Mouse (Mus musculus) MEL (cell line): ENCODE measurements around the gene Bzw2. TPM values are rescaled to one million over a fixed set of nuclear protein-coding genes. Genes with fewer than 3 reads are reported as not detected.
A peak's percentile ranks its signal among the peaks of the same experiment; 100 is the strongest.

Experiments used
- DNase-seq: peaks from one replicate; pipeline ENCODE4 v3.0.0; 2011; ENCODE audit warnings: low read depth, low spot score
- H3K27ac ChIP-seq: 2 replicates; pipeline ENCODE4 v1.5.1; 2012; ENCODE audit warnings: low read depth, mild to moderate bottlenecking, control low read depth, low read length, moderate library complexity; ENCODE audit not compliant: control insufficient read depth
- H3K27me3 ChIP-seq, 2 experiments: fragments of 150-350 bp in 1 of 2; sonication (generic) in 1 of 2; 2 replicates each; pipeline ENCODE4 v1.6.1; 2012; ENCODE audit warnings: low read length in 2 of 2, mild to moderate bottlenecking in 2 of 2, improper control_type of control experiment in 1 of 2, moderate library complexity in 1 of 2; ENCODE audit not compliant: insufficient read depth in 2 of 2, control insufficient read depth in 1 of 2
- H3K36me3 ChIP-seq, 2 experiments: 2 replicates each; pipeline ENCODE4 v1.6.1; 2012 to 2014; ENCODE audit warnings: low read length in 2 of 2, improper control_type of control experiment in 1 of 2, inconsistent platforms in 1 of 2, mild to moderate bottlenecking in 1 of 2; ENCODE audit not compliant: insufficient read depth in 2 of 2, control insufficient read depth in 1 of 2
- H3K4me1 ChIP-seq, 2 experiments: fragments of 150-350 bp in 1 of 2; sonication (generic) in 1 of 2; 2 replicates each; pipeline ENCODE4 v1.6.1; 2012; ENCODE audit warnings: low read length in 2 of 2, improper control_type of control experiment in 1 of 2, mild to moderate bottlenecking in 1 of 2; ENCODE audit not compliant: insufficient read depth in 2 of 2, control insufficient read depth in 1 of 2
- H3K4me3 ChIP-seq, 2 experiments: fragments of 150-350 bp in 1 of 2; sonication (generic) in 1 of 2; 2 replicates each; pipeline ENCODE4 v1.5.1; 2012; ENCODE audit warnings: low read depth in 2 of 2, low read length in 2 of 2, mild to moderate bottlenecking in 2 of 2, moderate library complexity in 2 of 2, control low read depth in 1 of 2, improper control_type of control experiment in 1 of 2; ENCODE audit not compliant: control insufficient read depth in 1 of 2, insufficient read depth in 1 of 2
- H3K79me2 ChIP-seq: 2 replicates; pipeline ENCODE4 v1.6.1; 2012; ENCODE audit warnings: mild to moderate bottlenecking, low read length, moderate library complexity; ENCODE audit not compliant: control insufficient read depth, poor library complexity, insufficient read depth
- H3K9ac ChIP-seq: 2 replicates; pipeline ENCODE4 v1.6.1; 2012; ENCODE audit warnings: low read depth, mild to moderate bottlenecking, control low read depth, low read length, moderate library complexity; ENCODE audit not compliant: control insufficient read depth, poor library complexity, severe bottlenecking
- H3K9me3 ChIP-seq: fragments of 150-350 bp; sonication (generic); replicated peaks from 2 replicates; pipeline ENCODE4 v1.6.1; 2012; ENCODE audit warnings: mild to moderate bottlenecking, low read length, improper control_type of control experiment, moderate library complexity; ENCODE audit not compliant: insufficient read depth
- BHLHE40 ChIP-seq: IDR thresholded peaks from 2 replicates; pipeline ENCODE4 v1.6.1; 2012; ENCODE audit warnings: low read depth, mild to moderate bottlenecking, inconsistent platforms, low read length, improper control_type of control experiment, borderline replicate concordance
- CHD2 ChIP-seq: IDR thresholded peaks from 2 replicates; pipeline ENCODE4 v1.6.1; 2011; ENCODE audit warnings: low read length, improper control_type of control experiment
- ELF1 ChIP-seq: IDR thresholded peaks from 2 replicates; pipeline ENCODE4 v1.6.1; 2014; ENCODE audit warnings: low read depth, mild to moderate bottlenecking, inconsistent platforms, low read length, improper control_type of control experiment, moderate library complexity
- EP300 ChIP-seq, 2 experiments: IDR thresholded peaks; 2 replicates each; pipeline ENCODE4 v1.6.1; 2011; ENCODE audit warnings: improper control_type of control experiment in 2 of 2, low read length in 2 of 2, low read depth in 1 of 2, mild to moderate bottlenecking in 1 of 2
- MAFK ChIP-seq: IDR thresholded peaks from 2 replicates; pipeline ENCODE4 v1.6.1; 2011; ENCODE audit warnings: low read depth, mild to moderate bottlenecking, low read length, improper control_type of control experiment, borderline replicate concordance
- MAX ChIP-seq: IDR thresholded peaks from 2 replicates; pipeline ENCODE4 v1.6.1; 2011; ENCODE audit warnings: low read length, improper control_type of control experiment
- MEF2A ChIP-seq: IDR thresholded peaks from 2 replicates; pipeline ENCODE4 v1.6.1; 2014; ENCODE audit warnings: low read depth, mild to moderate bottlenecking, inconsistent platforms, low read length, improper control_type of control experiment; ENCODE audit not compliant: poor library complexity, insufficient replicate concordance, severe bottlenecking; ENCODE audit errors: extremely low read depth
- TAL1 ChIP-seq: IDR thresholded peaks from 2 replicates; pipeline ENCODE4 v1.6.1; 2012; ENCODE audit warnings: mild to moderate bottlenecking, inconsistent platforms, low read length, moderate library complexity, mixed read lengths
- USF1 ChIP-seq: IDR thresholded peaks from 2 replicates; pipeline ENCODE4 v1.6.1; 2014; ENCODE audit warnings: low read depth, mild to moderate bottlenecking, inconsistent platforms, low read length, improper control_type of control experiment, moderate library complexity
- ZMIZ1 ChIP-seq: IDR thresholded peaks from 2 replicates; pipeline ENCODE4 v1.6.1; 2012; ENCODE audit warnings: low read depth, mild to moderate bottlenecking, inconsistent platforms, low read length, improper control_type of control experiment, moderate library complexity
- polyA plus RNA-seq, 2 experiments: library from polyadenylated mRNA; stranded (reverse) in 1 of 2; unstranded in 1 of 2; fragments of >175 nt in 1 of 2; fragments of >200 nt in 1 of 2; gene quantifications; 2 replicates each; pipeline versions ENCODE4 v1.2.1 to v1.2.4; 2012; ENCODE audit warnings: low replicate concordance in 2 of 2, low read depth in 1 of 2; ENCODE audit not compliant: insufficient read length in 2 of 2, insufficient read depth in 1 of 2, missing spikeins in 1 of 2
- total RNA-seq: library from RNA; depleted of rRNA; stranded (reverse); fragments of 300-350 nt; gene quantifications from 2 replicates; pipeline ENCODE4 v1.2.3, GENCODE M21; 2012

Bzw2 gene
- total and polyA plus RNA-seq, 3 experiments = 155 to 170 (median 157) TPM

DNA sequence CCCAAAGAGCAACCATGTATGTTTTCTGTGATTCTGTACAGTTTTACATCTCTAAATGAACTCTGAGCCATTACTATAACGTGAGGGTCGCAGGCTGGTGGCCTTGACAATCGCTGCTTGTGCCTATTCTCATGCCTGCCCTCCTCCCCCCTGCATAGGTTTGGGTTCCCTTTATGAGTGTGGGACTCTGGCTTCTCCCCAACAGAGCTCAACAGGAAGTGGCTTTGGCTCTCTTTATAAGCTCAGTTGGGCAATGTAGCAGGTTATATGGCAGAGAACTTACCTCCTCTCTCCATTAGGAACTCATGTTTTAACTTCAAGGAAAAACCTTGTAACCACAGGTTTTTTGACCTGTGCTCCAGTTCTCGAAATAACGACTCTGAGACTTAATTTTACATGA lies 32.5 kb upstream of the Bzw2 start:
- TF ChIP-seq ELF1 (peak; percentile 50; the same call in 1 of the 2 replicates), ZMIZ1 (no peak), MEF2A (no peak)
- TF ChIP-seq, all 39 proteins: peak for 1

DNA sequence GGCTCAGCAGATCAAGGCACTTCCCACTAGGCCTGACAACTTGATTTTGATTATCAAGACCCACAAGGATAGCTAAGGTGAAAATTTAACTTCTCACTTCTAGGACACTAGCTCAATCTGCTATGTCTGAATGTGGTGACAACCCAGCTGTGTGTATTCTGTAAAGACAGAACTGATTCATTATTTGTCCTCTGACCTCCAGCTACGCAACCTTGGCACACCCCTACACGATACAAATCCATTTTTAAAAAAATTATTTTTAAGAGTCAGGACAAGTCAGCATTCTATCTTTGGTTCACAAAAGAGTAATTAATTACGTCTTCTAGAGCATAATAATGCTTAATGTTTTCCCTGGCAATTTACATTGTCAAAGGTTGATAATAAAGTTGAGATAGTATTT lies 31.7 kb upstream of the Bzw2 start:
- TF ChIP-seq USF1 = no peak
- TF ChIP-seq EP300 (IDR thresholded peaks at IDR 0.05; ENCODE audit: low read depth in 1 of 2, low read length in 2 of 2) = no peak
- no peak for TF ChIP-seq CHD2
- no peak for TF ChIP-seq BHLHE40
- Histone ChIP-seq H3K36me3 (peaks cover 0 to 2% of the 10 kb centered on the region in 2 experiments; a peak in 2 of 4 replicates), H3K4me1 (peaks cover 0 to 4% of the 10 kb centered on the region in 2 experiments; a peak in 1 of 4 replicates)

More for the DNA sequence above, 32.5 kb upstream of the Bzw2 start:
- peaks cover 0 to 2% of the 10 kb centered on the region in 2 experiments; a peak in 2 of 4 replicates for H3K36me3 ChIP-seq
- peak; percentile 47 for DNase-seq
- no peak overlapping the region for H3K27ac ChIP-seq
- H3K9ac ChIP-seq = no peak overlapping the region
- H3K9me3 ChIP-seq = no peaks in the 10 kb centered on the region
- H3K27me3 ChIP-seq = no peaks in the 10 kb centered on the region
- peaks cover 0 to 4% of the 10 kb centered on the region in 2 experiments; a peak in 1 of 4 replicates for H3K4me1 ChIP-seq
- H3K79me2 ChIP-seq = no peaks in the 10 kb centered on the region
- no peak overlapping the region for H3K4me3 ChIP-seq

DNA sequence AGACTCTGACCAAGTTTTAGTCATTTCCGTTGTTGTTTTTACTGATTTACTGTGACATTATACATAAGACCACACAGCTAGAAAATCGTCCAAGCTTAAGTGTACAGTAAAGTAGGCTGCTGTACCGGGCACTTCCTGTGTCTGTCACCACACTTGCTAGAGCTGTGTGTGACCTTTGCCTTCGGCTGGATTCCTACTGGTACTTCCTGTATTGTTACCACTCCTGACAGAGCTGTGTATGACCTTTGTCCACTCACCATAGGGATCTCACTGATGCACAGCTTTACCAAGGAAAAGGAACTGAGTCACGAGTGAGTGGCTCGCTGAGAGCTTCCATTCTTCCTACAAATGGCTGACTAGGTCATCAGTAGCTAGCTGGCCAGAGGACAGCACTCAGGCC lies 29.2 kb upstream of the Bzw2 start:
- H3K36me3 ChIP-seq = peaks cover 0 to 4% of the 10 kb centered on the region in 2 experiments; a peak in 2 of 4 replicates
- TF ChIP-seq MAFK = no peak
- no peak for TF ChIP-seq MAX
- no peak for TF ChIP-seq TAL1
- no peak overlapping the region for H3K9ac ChIP-seq
- no peak overlapping the region for H3K27ac ChIP-seq
- peaks cover 0 to 4% of the 10 kb centered on the region in 2 experiments; a peak in 1 of 4 replicates for H3K4me1 ChIP-seq
- DNase-seq = no peak
- no peaks in the 10 kb centered on the region for H3K27me3 ChIP-seq
- H3K79me2 ChIP-seq = no peaks in the 10 kb centered on the region
- H3K4me3 ChIP-seq = no peak overlapping the region
- H3K9me3 ChIP-seq = no peaks in the 10 kb centered on the region

More for the DNA sequence above, 31.7 kb upstream of the Bzw2 start:
- Histone ChIP-seq H3K27ac (no peak overlapping the region), H3K9me3 (no peaks in the 10 kb centered on the region), H3K79me2 (no peaks in the 10 kb centered on the region), H3K27me3 (no peaks in the 10 kb centered on the region), H3K4me3 (no peak overlapping the region), H3K9ac (no peak overlapping the region)
- DNase-seq = no peak
